Mouse (Mus musculus): ENCODE measurements around the gene Zswim5. TPM values are rescaled to one million over a fixed set of nuclear protein-coding genes. Genes with fewer than 3 reads are reported as not detected.

Zswim5 gene
- total RNA-seq, 1 experiment, result 2.5 TPM

GRCm38 (mm10) chr4:116882679-116883078, 5.5 kb downstream of the Zswim5 start:
- H3K36me3 ChIP-seq (ENCODE audit: control insufficient read depth, insufficient read depth, low read length, poor library complexity, severe bottlenecking), result no peaks in the 10 kb centered on the region
- in situ Hi-C loops (cut with MboI; ENCODE audit: low sequenced_read_pairs in 2 of 2, unreplicated experiment in 2 of 2), result no loop called here
- H3K9ac ChIP-seq (ENCODE audit: insufficient read depth, low read depth, low read length, poor library complexity, severe bottlenecking), result no peak overlapping the region
- no peaks in the 10 kb centered on the region; a peak in 1 of 4 replicates for H3K4me1 ChIP-seq (ENCODE audit: control insufficient read depth in 2 of 2, insufficient read depth in 2 of 2, low read length in 2 of 2, poor library complexity in 1 of 2)
- H3K4me3 ChIP-seq (ENCODE audit: insufficient read depth in 1 of 2, low read depth in 1 of 2, low read length in 2 of 2, poor library complexity in 1 of 2, severe bottlenecking in 1 of 2), result no peak overlapping the region
- DNase-seq (ENCODE audit: low read depth, low spot score), result no peak
- no peak overlapping the region for H3K27ac ChIP-seq (ENCODE audit: insufficient read depth, low read depth, low read length, poor library complexity, severe bottlenecking)
- no peak for TF ChIP-seq CHD2 (IDR thresholded peaks at IDR 0.05; ENCODE audit: low read depth, low read length)
- TF ChIP-seq MAFK (IDR thresholded peaks at IDR 0.05; ENCODE audit: insufficient read depth, low read depth, low read length), result no peak
- no peak for TF ChIP-seq ZNF384 (IDR thresholded peaks at IDR 0.05; ENCODE audit: low read depth, low read length)
- TF ChIP-seq HCFC1 (IDR thresholded peaks at IDR 0.05; ENCODE audit: borderline replicate concordance, insufficient read depth, low read length), result no peak
- TF ChIP-seq ZC3H11A (IDR thresholded peaks at IDR 0.05; ENCODE audit: borderline replicate concordance, low read depth, low read length), result no peak
- H3K9me3 ChIP-seq (ENCODE audit: control insufficient read depth, insufficient read depth, low read depth, low read length), result no peaks in the 10 kb centered on the region

GRCm38 (mm10) chr4:116894200-116895080, 17.3 kb downstream of the Zswim5 start:
- Histone ChIP-seq H3K27ac (ENCODE audit: insufficient read depth, low read depth, low read length, poor library complexity, severe bottlenecking) (no peak overlapping the region), H3K36me3 (ENCODE audit: control insufficient read depth, insufficient read depth, low read length, poor library complexity, severe bottlenecking) (no peaks in the 10 kb centered on the region), H3K9me3 (ENCODE audit: control insufficient read depth, insufficient read depth, low read depth, low read length) (no peaks in the 10 kb centered on the region), H3K9ac (ENCODE audit: insufficient read depth, low read depth, low read length, poor library complexity, severe bottlenecking) (no peak overlapping the region), H3K4me1 (ENCODE audit: control insufficient read depth in 2 of 2, insufficient read depth in 2 of 2, low read length in 2 of 2, poor library complexity in 1 of 2) (no peaks in the 10 kb centered on the region), H3K4me3 (ENCODE audit: insufficient read depth in 1 of 2, low read depth in 1 of 2, low read length in 2 of 2, poor library complexity in 1 of 2, severe bottlenecking in 1 of 2) (no peak overlapping the region)
- DNase-seq (ENCODE audit: low read depth, low spot score), result no peak
- in situ Hi-C loops (cut with MboI; ENCODE audit: low sequenced_read_pairs in 2 of 2, unreplicated experiment in 2 of 2), result no loop called here
- TF ChIP-seq ZNF384 (IDR thresholded peaks at IDR 0.05; ENCODE audit: low read depth, low read length) (no peak), HCFC1 (IDR thresholded peaks at IDR 0.05; ENCODE audit: borderline replicate concordance, insufficient read depth, low read length) (no peak), CHD2 (IDR thresholded peaks at IDR 0.05; ENCODE audit: low read depth, low read length) (no peak), MAFK (IDR thresholded peaks at IDR 0.05; ENCODE audit: insufficient read depth, low read depth, low read length) (no peak), ZC3H11A (IDR thresholded peaks at IDR 0.05; ENCODE audit: borderline replicate concordance, low read depth, low read length) (no peak)

GRCm38 (mm10) chr4:116910489-116911181, 33.5 kb downstream of the Zswim5 start:
- TF ChIP-seq CHD2 (IDR thresholded peaks at IDR 0.05; ENCODE audit: low read depth, low read length) (no peak), ZC3H11A (IDR thresholded peaks at IDR 0.05; ENCODE audit: borderline replicate concordance, low read depth, low read length) (no peak), HCFC1 (IDR thresholded peaks at IDR 0.05; ENCODE audit: borderline replicate concordance, insufficient read depth, low read length) (no peak), ZNF384 (IDR thresholded peaks at IDR 0.05; ENCODE audit: low read depth, low read length) (no peak), MAFK (IDR thresholded peaks at IDR 0.05; ENCODE audit: insufficient read depth, low read depth, low read length) (no peak)
- Histone ChIP-seq H3K36me3 (ENCODE audit: control insufficient read depth, insufficient read depth, low read length, poor library complexity, severe bottlenecking) (no peaks in the 10 kb centered on the region), H3K4me1 (ENCODE audit: control insufficient read depth in 2 of 2, insufficient read depth in 2 of 2, low read length in 2 of 2, poor library complexity in 1 of 2) (no peaks in the 10 kb centered on the region), H3K9ac (ENCODE audit: insufficient read depth, low read depth, low read length, poor library complexity, severe bottlenecking) (no peak overlapping the region), H3K4me3 (ENCODE audit: insufficient read depth in 1 of 2, low read depth in 1 of 2, low read length in 2 of 2, poor library complexity in 1 of 2, severe bottlenecking in 1 of 2) (no peak overlapping the region), H3K9me3 (ENCODE audit: control insufficient read depth, insufficient read depth, low read depth, low read length) (no peaks in the 10 kb centered on the region), H3K27ac (ENCODE audit: insufficient read depth, low read depth, low read length, poor library complexity, severe bottlenecking) (no peak overlapping the region)
- in situ Hi-C loops (cut with MboI; ENCODE audit: low sequenced_read_pairs in 2 of 2, unreplicated experiment in 2 of 2), result no loop called here
- no peak for DNase-seq (ENCODE audit: low read depth, low spot score)

GRCm38 (mm10) chr4:116911202-116911601, 34.0 kb downstream of the Zswim5 start:
- Histone ChIP-seq H3K27ac (ENCODE audit: insufficient read depth, low read depth, low read length, poor library complexity, severe bottlenecking) (no peak overlapping the region), H3K9me3 (ENCODE audit: control insufficient read depth, insufficient read depth, low read depth, low read length) (no peaks in the 10 kb centered on the region), H3K4me1 (ENCODE audit: control insufficient read depth in 2 of 2, insufficient read depth in 2 of 2, low read length in 2 of 2, poor library complexity in 1 of 2) (no peaks in the 10 kb centered on the region), H3K36me3 (ENCODE audit: control insufficient read depth, insufficient read depth, low read length, poor library complexity, severe bottlenecking) (no peaks in the 10 kb centered on the region), H3K9ac (ENCODE audit: insufficient read depth, low read depth, low read length, poor library complexity, severe bottlenecking) (no peak overlapping the region), H3K4me3 (ENCODE audit: insufficient read depth in 1 of 2, low read depth in 1 of 2, low read length in 2 of 2, poor library complexity in 1 of 2, severe bottlenecking in 1 of 2) (no peak overlapping the region)
- in situ Hi-C loops (cut with MboI; ENCODE audit: low sequenced_read_pairs in 2 of 2, unreplicated experiment in 2 of 2), result no loop called here
- no peak for DNase-seq (ENCODE audit: low read depth, low spot score)
- no peak for TF ChIP-seq CHD2 (IDR thresholded peaks at IDR 0.05; ENCODE audit: low read depth, low read length)
- no peak for TF ChIP-seq MAFK (IDR thresholded peaks at IDR 0.05; ENCODE audit: insufficient read depth, low read depth, low read length)
- no peak for TF ChIP-seq HCFC1 (IDR thresholded peaks at IDR 0.05; ENCODE audit: borderline replicate concordance, insufficient read depth, low read length)
- TF ChIP-seq ZC3H11A (IDR thresholded peaks at IDR 0.05; ENCODE audit: borderline replicate concordance, low read depth, low read length), result no peak
- TF ChIP-seq ZNF384 (IDR thresholded peaks at IDR 0.05; ENCODE audit: low read depth, low read length), result no peak
